Mouse (Mus musculus): Measurements from ENCODE around the gene Gm39115. TPM values are rescaled to one million over a fixed set of nuclear protein-coding genes. Genes with fewer than 3 reads are reported as not detected.
"Not testable (repeated sequence)": the region's sequence is repeated elsewhere in the genome, so short reads cannot be mapped to it uniquely, and the experiment has no call there.

The Gm39115 gene
- polyA plus RNA-seq (2015; fragmentation: Nextera tagmentation; extraction: Ambion mirVana) = not detected in 2 replicates

DNA sequence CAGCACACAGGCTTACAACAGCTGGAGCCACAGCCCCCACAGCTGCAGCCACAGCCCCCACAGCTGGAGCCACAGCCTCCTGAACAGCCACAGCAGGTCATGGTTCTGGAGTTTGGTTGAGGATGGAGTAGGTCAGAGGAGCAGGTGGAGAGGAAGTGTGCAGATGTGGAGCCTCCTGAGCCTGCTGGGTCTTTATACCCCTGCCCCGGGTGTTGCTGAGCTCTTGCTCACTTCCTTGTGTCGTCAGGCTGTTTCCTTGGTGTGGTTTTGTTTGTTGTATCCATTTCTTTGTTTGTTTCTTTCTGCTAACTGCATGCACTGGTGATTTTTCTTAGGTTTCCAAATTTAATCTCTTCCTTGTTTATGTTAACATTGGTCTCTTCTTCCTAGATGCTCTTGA lies at the start of gene Gm39115:
Gene Gm39115, minus strand, starts transcription at position 101 of the 400 bp plus-strand sequence.
- WGBS = 40% methylated on average over 2 of the region's 2 CpGs
- H3K4me1 ChIP-seq; H3K36me3 ChIP-seq; ATAC-seq (ENCODE audit: insufficient number of reproducible peaks, insufficient read depth, low FRiP score, low TSS enrichment, low read depth); H3K9ac ChIP-seq; H3K27ac ChIP-seq; H3K9me3 ChIP-seq; H3K27me3 ChIP-seq; H3K4me3 ChIP-seq; H3K4me2 ChIP-seq: not testable (repeated sequence)

DNA sequence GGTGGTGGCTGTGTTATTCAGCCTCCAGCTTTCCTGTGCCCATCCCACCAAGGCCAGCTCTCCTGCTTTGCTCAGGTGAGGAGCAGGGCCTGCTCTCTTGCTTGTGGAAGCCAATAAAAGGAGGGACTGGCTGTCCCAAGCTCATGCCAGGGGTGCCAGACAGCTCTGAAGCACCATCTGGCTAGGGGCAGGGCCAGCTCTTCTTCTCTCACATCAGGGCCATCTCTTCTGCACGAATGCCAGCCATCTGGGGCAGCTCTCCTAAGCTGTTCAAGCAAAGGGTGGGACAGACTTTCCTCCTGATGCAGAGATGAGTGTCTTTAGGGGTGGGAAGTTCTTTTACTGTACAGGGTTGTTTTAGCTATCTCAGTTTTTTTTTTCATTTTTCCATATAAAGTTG lies 45.2 kb upstream of the Gm39115 start:
- Histone ChIP-seq H3K9ac (no peak overlapping the region), H3K4me2 (no peak overlapping the region), H3K27ac (no peak overlapping the region), H3K27me3 (no peaks in the 10 kb centered on the region), H3K4me3 (no peak overlapping the region), H3K36me3 (no peaks in the 10 kb centered on the region), H3K4me1 (no peaks in the 10 kb centered on the region), H3K9me3 (no peaks in the 10 kb centered on the region)
- ATAC-seq (ENCODE audit: insufficient number of reproducible peaks, insufficient read depth, low FRiP score, low TSS enrichment, low read depth) = no peak
- 54% methylated on average over 1 of the region's 1 CpGs for WGBS

DNA sequence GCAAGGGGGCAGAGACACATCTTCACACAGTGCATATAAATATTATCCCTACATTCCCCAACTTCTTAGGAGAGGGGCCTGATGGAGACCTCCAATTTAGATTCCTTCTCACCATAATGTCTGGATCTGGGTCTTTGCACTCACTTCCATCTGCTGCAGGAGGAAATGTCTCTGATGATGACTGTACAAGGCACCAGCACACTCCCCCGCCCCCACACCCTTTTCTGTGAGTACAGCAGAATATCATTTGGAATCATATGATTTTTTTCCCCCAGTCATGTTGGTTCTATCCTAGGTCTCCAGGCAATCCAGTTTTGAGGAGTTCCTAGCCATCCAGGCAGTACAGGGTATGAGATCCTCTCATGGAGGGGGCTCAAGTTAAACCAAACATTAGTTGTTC lies 42.9 kb upstream of the Gm39115 start:
- 76% methylated on average over 1 of the region's 1 CpGs for WGBS
- no peaks in the 10 kb centered on the region for H3K4me1 ChIP-seq
- no peak for ATAC-seq (ENCODE audit: insufficient number of reproducible peaks, insufficient read depth, low FRiP score, low TSS enrichment, low read depth)
- no peak overlapping the region for H3K4me3 ChIP-seq
- no peaks in the 10 kb centered on the region for H3K27me3 ChIP-seq
- H3K9me3 ChIP-seq = no peaks in the 10 kb centered on the region
- no peaks in the 10 kb centered on the region for H3K36me3 ChIP-seq
- H3K4me2 ChIP-seq = no peak overlapping the region
- no peak overlapping the region for H3K9ac ChIP-seq
- H3K27ac ChIP-seq = no peak overlapping the region

DNA sequence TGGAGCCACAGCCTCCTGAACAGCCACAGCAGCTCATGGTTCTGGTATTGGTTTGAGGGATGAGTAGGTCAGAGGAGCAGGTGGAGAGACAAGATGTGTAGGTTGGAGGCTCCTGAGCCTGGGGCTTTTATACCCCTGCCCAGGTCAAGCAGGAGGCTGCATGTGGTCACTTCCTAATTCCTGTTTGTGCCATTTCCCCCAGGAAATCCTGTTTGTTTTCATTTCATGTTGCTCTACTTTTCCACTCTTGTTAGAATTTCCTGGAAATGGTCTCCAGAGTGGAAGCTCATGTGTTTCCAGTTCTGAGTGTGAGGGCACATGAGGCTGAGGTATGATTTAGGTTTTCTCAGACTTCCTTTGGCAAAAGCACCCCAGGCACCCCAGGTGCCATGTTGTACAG lies 40.1 kb upstream of the Gm39115 start, which contains the start of gene Krtap5-2:
Gene Krtap5-2, minus strand, starts transcription at position 101 of the 400 bp plus-strand sequence.
- not testable (repeated sequence) for H3K4me1 ChIP-seq; ATAC-seq (ENCODE audit: insufficient number of reproducible peaks, insufficient read depth, low FRiP score, low TSS enrichment, low read depth); H3K4me2 ChIP-seq; H3K9me3 ChIP-seq; H3K9ac ChIP-seq; H3K27ac ChIP-seq; H3K36me3 ChIP-seq; H3K27me3 ChIP-seq; H3K4me3 ChIP-seq

DNA sequence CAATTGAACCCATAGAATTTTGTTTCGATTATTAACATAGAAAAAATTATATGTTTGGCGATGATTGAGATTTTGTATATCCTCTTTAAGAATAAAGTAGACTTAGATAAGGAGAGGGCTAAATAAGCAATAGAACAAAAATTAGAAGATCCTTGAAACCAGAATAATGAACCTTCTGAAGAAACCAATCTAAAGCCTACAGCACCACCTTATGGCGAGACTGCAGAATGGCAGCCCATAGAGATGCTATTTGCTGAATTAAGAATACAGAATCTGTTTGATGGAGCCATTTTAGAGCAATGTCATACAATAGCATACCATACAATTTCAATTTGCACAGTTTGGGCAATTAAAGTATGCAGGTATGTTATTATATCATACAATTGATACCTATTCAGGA lies 34.0 kb upstream of the Gm39115 start:
- WGBS = 50% methylated on average over 3 of the region's 3 CpGs
- ATAC-seq (ENCODE audit: insufficient number of reproducible peaks, insufficient read depth, low FRiP score, low TSS enrichment, low read depth) = no peak
- H3K36me3 ChIP-seq = no peaks in the 10 kb centered on the region
- H3K4me3 ChIP-seq = no peak overlapping the region
- no peak overlapping the region for H3K4me2 ChIP-seq
- H3K9ac ChIP-seq = no peak overlapping the region
- H3K4me1 ChIP-seq = no peaks in the 10 kb centered on the region
- no peak overlapping the region for H3K27ac ChIP-seq
- H3K27me3 ChIP-seq = no peaks in the 10 kb centered on the region; the same call in 1 of the 2 replicates
- no peaks in the 10 kb centered on the region for H3K9me3 ChIP-seq

DNA sequence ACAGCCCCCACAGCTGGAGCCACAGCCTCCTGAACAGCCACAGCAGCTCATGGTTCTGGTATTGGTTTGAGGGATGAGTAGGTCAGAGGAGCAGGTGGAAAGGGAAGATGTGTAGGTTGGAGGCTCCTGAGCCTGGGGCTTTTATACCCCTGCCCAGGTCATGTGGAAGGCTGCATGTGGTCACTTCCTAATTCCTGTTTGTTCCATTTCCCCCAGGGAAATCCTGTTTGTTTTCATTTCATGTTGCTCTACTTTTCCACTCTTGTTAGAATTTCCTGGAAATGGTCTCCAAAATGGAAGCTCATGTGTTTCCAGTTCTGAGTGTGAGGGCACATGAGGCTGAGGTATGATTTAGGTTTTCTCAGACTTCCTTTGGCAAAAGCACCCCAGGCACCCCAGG lies 29.8 kb upstream of the Gm39115 start, which contains the start of gene Gm4553:
Gene Gm4553, minus strand, starts transcription at position 101 of the 400 bp plus-strand sequence.
- not testable (repeated sequence) for H3K36me3 ChIP-seq; H3K27ac ChIP-seq; H3K4me2 ChIP-seq; H3K9me3 ChIP-seq; H3K9ac ChIP-seq; H3K4me1 ChIP-seq; H3K4me3 ChIP-seq; H3K27me3 ChIP-seq; ATAC-seq (ENCODE audit: insufficient number of reproducible peaks, insufficient read depth, low FRiP score, low TSS enrichment, low read depth)

DNA sequence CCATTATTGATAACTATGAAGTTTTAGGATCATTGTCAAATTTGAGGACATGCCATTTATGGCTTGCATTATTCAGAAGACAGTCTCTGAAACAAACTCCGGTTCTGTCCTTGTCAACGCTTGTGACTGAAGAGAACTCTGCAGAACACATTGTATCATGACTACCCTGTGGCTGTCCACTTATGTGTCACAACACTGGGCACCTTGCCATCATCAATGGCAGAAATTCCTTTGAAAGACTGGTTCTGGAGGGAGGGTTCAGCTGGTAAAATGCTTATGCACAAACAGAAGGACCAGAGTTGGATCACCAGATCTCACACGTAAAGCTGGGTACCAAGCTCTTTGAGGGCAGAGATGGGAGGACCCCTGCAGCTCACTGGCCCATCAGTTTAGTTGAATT lies 23.5 kb upstream of the Gm39115 start:
- no peak overlapping the region for H3K9ac ChIP-seq
- no peak for ATAC-seq (ENCODE audit: insufficient number of reproducible peaks, insufficient read depth, low FRiP score, low TSS enrichment, low read depth)
- no peak overlapping the region for H3K4me2 ChIP-seq
- no peaks in the 10 kb centered on the region for H3K9me3 ChIP-seq
- no peak overlapping the region for H3K4me3 ChIP-seq
- no peaks in the 10 kb centered on the region for H3K36me3 ChIP-seq
- WGBS = 89% methylated on average over 3 of the region's 3 CpGs
- no peak overlapping the region for H3K27ac ChIP-seq
- H3K27me3 ChIP-seq = no peaks in the 10 kb centered on the region
- no peaks in the 10 kb centered on the region for H3K4me1 ChIP-seq

DNA sequence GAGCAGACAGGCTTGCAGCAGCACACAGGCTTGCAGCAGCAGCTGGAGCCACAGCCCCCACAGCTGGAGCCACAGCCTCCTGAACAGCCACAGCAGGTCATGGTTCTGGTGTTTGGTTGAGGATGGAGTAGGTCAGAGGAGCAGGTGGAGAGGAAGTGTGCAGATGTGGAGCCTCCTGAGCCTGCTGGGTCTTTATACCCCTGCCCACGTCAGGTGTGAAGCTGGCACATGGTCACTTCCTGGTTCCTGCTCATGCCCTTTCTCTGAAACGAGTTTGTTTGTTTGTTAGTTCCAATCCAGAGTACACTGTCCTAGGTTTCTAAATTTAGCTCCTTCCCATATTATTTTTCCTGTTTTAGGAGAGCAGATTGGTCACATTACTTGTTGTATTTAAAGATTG lies 21.2 kb upstream of the Gm39115 start, which contains the start of gene Gm29735:
Gene Gm29735, minus strand, starts transcription at position 101 of the 400 bp plus-strand sequence.
- not testable (repeated sequence) for H3K9me3 ChIP-seq; H3K36me3 ChIP-seq; ATAC-seq (ENCODE audit: insufficient number of reproducible peaks, insufficient read depth, low FRiP score, low TSS enrichment, low read depth); H3K4me1 ChIP-seq; H3K9ac ChIP-seq; H3K4me3 ChIP-seq; H3K4me2 ChIP-seq; H3K27ac ChIP-seq; H3K27me3 ChIP-seq
- WGBS = 54% methylated on average over 2 of the region's 2 CpGs

DNA sequence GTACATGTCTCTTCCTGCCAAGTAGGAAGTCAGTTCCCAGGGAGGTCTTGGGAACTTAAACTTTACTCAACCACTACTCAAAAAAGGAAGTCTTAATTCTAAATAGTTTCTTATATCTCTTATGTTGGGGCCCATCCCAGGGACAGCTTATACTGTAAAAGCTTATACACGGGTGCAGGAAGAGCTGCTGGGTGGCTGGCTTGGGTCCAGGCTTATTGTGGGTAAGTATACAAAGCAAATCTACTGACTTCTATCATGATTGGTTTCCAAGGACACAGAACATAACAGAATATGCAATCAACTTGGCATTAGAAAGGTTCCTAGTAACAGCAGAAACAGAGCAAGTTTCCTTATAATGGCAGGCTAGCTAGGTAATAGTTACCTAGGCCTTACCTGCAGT lies 19.5 kb upstream of the Gm39115 start:
- Histone ChIP-seq H3K27me3 (no peaks in the 10 kb centered on the region), H3K36me3 (no peaks in the 10 kb centered on the region), H3K4me1 (no peaks in the 10 kb centered on the region), H3K27ac (no peak overlapping the region), H3K4me3 (no peak overlapping the region), H3K9me3 (no peaks in the 10 kb centered on the region), H3K4me2 (no peak overlapping the region), H3K9ac (no peak overlapping the region)
- WGBS = 63% methylated on average over 1 of the region's 1 CpGs
- ATAC-seq (ENCODE audit: insufficient number of reproducible peaks, insufficient read depth, low FRiP score, low TSS enrichment, low read depth) = no peak

DNA sequence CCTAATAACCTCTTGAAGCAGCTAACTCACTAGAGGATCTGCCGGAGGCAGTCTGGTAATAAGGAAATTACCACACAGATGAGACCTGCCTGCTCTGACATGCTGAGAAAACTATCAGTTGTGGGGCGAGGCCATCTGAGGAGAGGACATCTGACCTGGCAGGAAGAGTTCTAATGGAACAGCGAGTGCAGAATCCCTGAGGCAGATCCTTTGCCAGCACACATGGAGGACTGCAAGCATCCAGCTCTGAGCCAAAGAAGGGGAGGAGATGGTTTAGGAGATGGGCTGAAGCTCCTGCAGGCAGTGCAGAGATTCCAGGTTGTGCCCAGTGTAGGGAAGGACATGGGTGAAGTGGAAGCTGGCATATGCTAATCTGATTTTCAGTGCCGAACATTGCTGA lies 16.4 kb upstream of the Gm39115 start:
- no peak overlapping the region for H3K4me3 ChIP-seq
- H3K27me3 ChIP-seq = no peaks in the 10 kb centered on the region
- WGBS = 75% methylated on average over 4 of the region's 4 CpGs
- H3K9ac ChIP-seq = no peak overlapping the region
- H3K27ac ChIP-seq = no peak overlapping the region
- no peak overlapping the region for H3K4me2 ChIP-seq
- H3K36me3 ChIP-seq = no peaks in the 10 kb centered on the region
- H3K4me1 ChIP-seq = no peaks in the 10 kb centered on the region
- no peaks in the 10 kb centered on the region for H3K9me3 ChIP-seq
- ATAC-seq (ENCODE audit: insufficient number of reproducible peaks, insufficient read depth, low FRiP score, low TSS enrichment, low read depth) = no peak

DNA sequence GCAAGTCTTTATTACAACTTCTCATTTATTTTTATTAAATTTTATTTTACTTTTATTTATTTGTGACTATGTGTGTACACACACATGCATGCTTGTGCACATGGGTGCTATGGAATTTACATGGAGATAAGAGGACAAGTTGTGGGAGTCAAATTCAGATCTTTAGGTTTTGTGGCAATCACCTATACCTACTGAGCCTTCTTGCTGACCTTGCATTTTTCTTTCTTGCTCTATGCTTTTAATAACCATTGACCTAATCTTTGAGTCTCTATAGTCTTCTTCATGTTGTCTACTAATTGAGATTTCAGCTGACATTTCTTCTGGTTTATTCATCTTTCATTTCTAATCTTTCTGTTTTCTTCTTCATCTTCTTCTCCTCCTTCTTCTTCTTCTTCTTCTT lies 12.8 kb upstream of the Gm39115 start:
- H3K27me3 ChIP-seq = peaks cover 10% of the 10 kb centered on the region
- H3K4me2 ChIP-seq = no peak overlapping the region
- no peak for ATAC-seq (ENCODE audit: insufficient number of reproducible peaks, insufficient read depth, low FRiP score, low TSS enrichment, low read depth)
- no peaks in the 10 kb centered on the region for H3K36me3 ChIP-seq
- H3K4me3 ChIP-seq = no peak overlapping the region
- no peaks in the 10 kb centered on the region for H3K9me3 ChIP-seq
- H3K9ac ChIP-seq = no peak overlapping the region
- H3K4me1 ChIP-seq = no peaks in the 10 kb centered on the region
- no peak overlapping the region for H3K27ac ChIP-seq

DNA sequence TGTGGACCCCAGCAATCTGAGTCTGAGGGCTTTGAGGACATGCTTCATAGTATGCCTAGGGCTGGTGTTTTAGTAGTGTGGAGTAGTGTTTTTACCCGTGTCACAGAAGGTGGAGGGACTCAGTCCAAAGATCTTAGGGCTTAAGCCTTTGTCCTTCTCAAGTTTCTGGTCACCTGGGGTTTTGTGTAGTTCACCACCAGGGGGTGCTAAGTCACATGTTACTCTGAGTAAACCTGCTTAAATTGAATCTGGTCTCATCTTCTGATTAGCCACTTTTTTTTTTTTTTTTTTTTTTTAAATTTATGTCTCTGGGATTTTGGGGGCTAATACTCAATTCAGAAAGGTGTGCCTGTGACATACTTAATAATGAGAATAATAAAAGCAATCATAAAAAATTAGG lies 10.2 kb upstream of the Gm39115 start:
- WGBS = 3% methylated on average over 1 of the region's 1 CpGs
- Histone ChIP-seq H3K9ac (no peak overlapping the region), H3K27me3 (peaks cover 11% of the 10 kb centered on the region), H3K4me1 (no peaks in the 10 kb centered on the region), H3K4me3 (no peak overlapping the region), H3K4me2 (no peak overlapping the region), H3K36me3 (no peaks in the 10 kb centered on the region), H3K9me3 (no peaks in the 10 kb centered on the region), H3K27ac (no peak overlapping the region)
- ATAC-seq (ENCODE audit: insufficient number of reproducible peaks, insufficient read depth, low FRiP score, low TSS enrichment, low read depth) = no peak

DNA sequence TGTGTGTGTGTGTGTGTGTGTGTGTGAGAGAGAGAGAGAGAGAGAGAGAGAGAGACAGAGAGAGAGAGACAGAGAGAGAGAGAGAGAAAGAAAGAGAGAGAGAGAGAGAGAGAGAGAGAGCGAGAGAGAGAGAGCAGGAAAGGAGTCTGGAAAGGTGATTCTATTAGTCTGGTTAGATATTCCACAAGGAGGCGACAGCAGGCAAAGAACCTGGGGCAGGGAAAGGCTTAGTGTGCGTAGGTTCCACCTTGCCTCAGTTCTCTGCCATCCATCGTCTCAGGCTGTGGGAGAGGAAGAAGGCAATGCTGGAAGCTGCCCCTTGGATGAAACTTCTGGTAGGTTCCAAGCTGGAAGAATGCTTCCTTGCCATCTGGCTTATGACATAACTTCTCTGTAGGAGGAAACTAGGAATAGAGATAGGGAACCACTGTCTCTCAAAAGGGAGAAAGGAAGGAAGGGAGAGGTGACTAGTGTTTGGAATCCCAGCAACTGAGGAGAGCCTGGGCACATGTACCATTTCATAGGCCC lies 9.6 kb upstream of the Gm39115 start:
- 42% methylated on average over 4 of the region's 4 CpGs for WGBS
- H3K4me2 ChIP-seq = no peak overlapping the region

More for the DNA sequence above, 9.6 kb upstream of the Gm39115 start:
- Histone ChIP-seq H3K4me3 (no peak overlapping the region), H3K36me3 (no peaks in the 10 kb centered on the region), H3K27me3 (peaks cover 11% of the 10 kb centered on the region), H3K27ac (no peak overlapping the region), H3K9ac (no peak overlapping the region), H3K4me1 (no peaks in the 10 kb centered on the region), H3K9me3 (no peaks in the 10 kb centered on the region)
- no peak for ATAC-seq (ENCODE audit: insufficient number of reproducible peaks, insufficient read depth, low FRiP score, low TSS enrichment, low read depth)

Measured in embryonic facial prominence, embryonic 13.5 days (tissue).